Mouse (Mus musculus): Measurements from ENCODE around the gene Lipk. TPM values are rescaled to one million over a fixed set of nuclear protein-coding genes. Genes with fewer than 3 reads are reported as not detected.

Gene Lipk
- polyA plus RNA-seq (2017; shearing (Covaris generic)) = not detected

GRCm38 (mm10) chr19:34008002-34008401, at the start of gene Lipk:
Gene Lipk (plus strand): TSS chr19:34008290.

GRCm38 (mm10) chr19:33960887-33961286, 47.2 kb upstream of the Lipk start, which contains the start of gene Lipf:
Gene Lipf (plus strand): TSS chr19:33961187.

DNA sequence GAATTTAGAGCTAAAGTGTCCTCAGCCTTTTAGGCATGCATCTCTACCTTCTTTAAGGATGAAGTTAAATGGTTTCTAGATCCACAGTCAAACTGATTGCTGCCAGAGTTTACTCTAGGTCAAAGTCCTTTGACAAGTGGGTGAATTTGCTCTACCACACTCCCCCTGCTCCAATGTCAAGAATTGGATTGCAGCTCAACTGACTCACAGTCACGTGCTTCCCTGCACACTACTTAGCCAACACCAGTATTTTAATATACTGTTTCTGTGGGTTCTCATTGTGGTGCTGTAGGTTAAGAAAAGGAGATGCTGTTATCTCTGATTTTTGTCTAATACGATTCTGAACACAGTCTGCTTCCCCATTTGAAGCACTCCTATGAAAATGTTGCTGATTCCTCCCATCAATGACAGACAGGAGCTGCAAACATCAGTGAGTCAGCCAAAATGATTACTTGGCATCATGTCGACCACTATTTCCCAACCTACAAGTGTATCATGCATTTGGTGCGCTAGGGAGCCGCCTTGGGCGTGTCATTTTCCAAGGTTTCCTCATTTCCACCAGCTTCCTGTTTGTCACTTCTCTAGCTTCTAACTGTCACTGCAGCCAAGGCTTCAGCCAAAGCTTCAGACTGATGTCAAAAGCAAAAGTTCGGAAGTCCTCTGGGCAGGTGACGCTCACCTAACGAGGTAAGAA, 58.8 kb downstream of the Lipk start, which contains the start of gene Lipn:
TSS of gene Lipn (plus strand) at position 580 of the 694 bp plus-strand sequence.

Other genes with a start within 250 kb of the Lipk start
- gene Lipo3, start 246.3 kb upstream of the Lipk start, polyA plus RNA-seq (2017; shearing (Covaris generic)) = 11.5 TPM
- not detected for gene Lipo1, start 220.8 kb upstream of the Lipk start, polyA plus RNA-seq (2017; shearing (Covaris generic))
- not detected for gene Lipf, start 47.1 kb upstream of the Lipk start, polyA plus RNA-seq (2017; shearing (Covaris generic))
- not detected for gene Lipn, start 59.1 kb downstream of the Lipk start, polyA plus RNA-seq (2017; shearing (Covaris generic))
- not detected for gene Lipm, start 92.6 kb downstream of the Lipk start, polyA plus RNA-seq (2017; shearing (Covaris generic))
- not detected for gene Ankrd22, start 157.8 kb downstream of the Lipk start, polyA plus RNA-seq (2017; shearing (Covaris generic))
- 49.4 TPM for gene Stambpl1, start 183.9 kb downstream of the Lipk start, polyA plus RNA-seq (2017; shearing (Covaris generic))
- gene Acta2, start 247.3 kb downstream of the Lipk start, polyA plus RNA-seq (2017; shearing (Covaris generic)) = 0.45 TPM

Data from effector memory CD4-positive, alpha-beta T cell, adult 7 months (primary cell).